Mouse (Mus musculus) induced T-regulatory cell, adult 2 months (primary cell): ENCODE data around the gene Pomt1.
"Not testable (repeated sequence)": the region's sequence is repeated elsewhere in the genome, so short reads cannot be mapped to it uniquely, and the experiment has no call there.

Source experiments
- DNase-seq: peaks from one replicate; pipeline ENCODE4 v3.0.0-alpha.2; 2012; ENCODE audit warnings: low read depth

Gene Pomt1

GRCm38 (mm10) chr2:32283986-32284385, 47.6 kb downstream of the Pomt1 start:
- DNase-seq: no peak

- DNase-seq: no peak
Measured at GRCm38 (mm10) chr2:32287334-32287840, 51.0 kb downstream of the Pomt1 start, which contains the start of gene Golga2. Golga2 (plus strand) TSS chr2:32287384.

GRCm38 (mm10) chr2:32287923-32288367, 51.6 kb downstream of the Pomt1 start, which contains the start of gene Swi5:
Swi5 (minus strand) TSS chr2:32288075.
- DNase-seq: peak; percentile 100

GRCm38 (mm10) chr2:32288371-32288931, 52.1 kb downstream of the Pomt1 start:
- DNase-seq: no peak

GRCm38 (mm10) chr2:32289578-32289977, 53.2 kb downstream of the Pomt1 start:
- DNase-seq: peak; percentile 89

GRCm38 (mm10) chr2:32294348-32294747, 58.0 kb downstream of the Pomt1 start:
- no peak for DNase-seq

GRCm38 (mm10) chr2:32295285-32295684, 58.9 kb downstream of the Pomt1 start:
- DNase-seq: no peak

GRCm38 (mm10) chr2:32295842-32296241, 59.5 kb downstream of the Pomt1 start:
- not testable (repeated sequence) for DNase-seq

- no peak for DNase-seq
Measured at GRCm38 (mm10) chr2:32299469-32299868, 63.1 kb downstream of the Pomt1 start.

- DNase-seq: no peak
Measured at GRCm38 (mm10) chr2:32302952-32303351, 66.6 kb downstream of the Pomt1 start.

- DNase-seq: peak; percentile 62
Measured at GRCm38 (mm10) chr2:32304145-32304832, 67.9 kb downstream of the Pomt1 start.
